In genomic region chr3:55783171-55784081, GRCm38 (mm10) we compare ENCODE assay signal across 8 mouse cellular contexts. TPM values are rescaled to one million over a fixed set of nuclear protein-coding genes. Genes with fewer than 3 reads are reported as not detected.
DNase-seq lines count a peak whose midpoint lies in the region; ATAC-seq lines count a peak whose summit lies in the region.

No protein-coding gene starts in this region.

- DNase-seq in thymus, postnatal 4 days = peak; percentile 15
- DNase-seq in thymus, postnatal 0 days (ENCODE audit: low spot score) = no peak
- DNase-seq in heart, embryonic 10.5 days (ENCODE audit: low spot score) = peak; percentile 80
- peak; percentile 96 for DNase-seq in midbrain, embryonic 11.5 days (ENCODE audit: low spot score, missing footprints)
- DNase-seq in spleen, postnatal 36 days (ENCODE audit: low spot score in 2 of 2) = no peak
- no peak for DNase-seq in spleen, postnatal 10 days (ENCODE audit: low spot score in 2 of 2)

- WGBS in heart, embryonic 10.5 days = under 1% methylated on average over 45 of the region's 45 CpGs
- 11% methylated on average over 45 of the region's 45 CpGs for WGBS in kidney, embryonic 16.5 days
- under 1% methylated on average over 45 of the region's 45 CpGs for WGBS in midbrain, embryonic 11.5 days

- peak overlapping the region; percentile 53 for H3K4me2 ChIP-seq in kidney, embryonic 16.5 days (replicated peaks; ENCODE audit: low read depth, low read length)
- peak overlapping the region; percentile 79 for H3K4me2 ChIP-seq in midbrain, embryonic 11.5 days

- H3K4me1 ChIP-seq in heart, embryonic 10.5 days = peaks cover 29% of the 10 kb centered on the region
- H3K4me1 ChIP-seq in kidney, embryonic 16.5 days (ENCODE audit: insufficient read depth, low read length) = peaks cover 33% of the 10 kb centered on the region
- H3K4me1 ChIP-seq in midbrain, embryonic 11.5 days (ENCODE audit: control insufficient read depth, insufficient read depth, low read length) = peaks cover 34% of the 10 kb centered on the region

- peak overlapping the region; percentile 61 for H3K4me3 ChIP-seq in heart, embryonic 10.5 days
- H3K4me3 ChIP-seq in kidney, embryonic 16.5 days (ENCODE audit: low read length) = peak overlapping the region; percentile 35
- H3K4me3 ChIP-seq in midbrain, embryonic 11.5 days (ENCODE audit: low read depth, low read length) = peak overlapping the region; percentile 63

- H3K9ac ChIP-seq in kidney, embryonic 16.5 days (replicated peaks; ENCODE audit: low read length) = no peak overlapping the region
- H3K9ac ChIP-seq in midbrain, embryonic 11.5 days (ENCODE audit: low read length) = peak overlapping the region; percentile 87

- H3K27ac ChIP-seq in heart, embryonic 10.5 days = peak overlapping the region; percentile 64
- H3K27ac ChIP-seq in kidney, embryonic 16.5 days (ENCODE audit: low read length) = no peak overlapping the region
- peak overlapping the region; percentile 88 for H3K27ac ChIP-seq in midbrain, embryonic 11.5 days (ENCODE audit: low read depth, low read length)

- H3K9me3 ChIP-seq in heart, embryonic 10.5 days = no peaks in the 10 kb centered on the region
- no peaks in the 10 kb centered on the region for H3K9me3 ChIP-seq in kidney, embryonic 16.5 days (ENCODE audit: low read length)
- H3K9me3 ChIP-seq in midbrain, embryonic 11.5 days (ENCODE audit: control insufficient read depth, low read length) = no peaks in the 10 kb centered on the region

- H3K36me3 ChIP-seq in heart, embryonic 10.5 days = no peaks in the 10 kb centered on the region
- H3K36me3 ChIP-seq in kidney, embryonic 16.5 days (ENCODE audit: insufficient read depth, low read length) = no peaks in the 10 kb centered on the region
- H3K36me3 ChIP-seq in midbrain, embryonic 11.5 days (ENCODE audit: control insufficient read depth, insufficient read depth, low read length) = no peaks in the 10 kb centered on the region

- peak; percentile 22 for ATAC-seq in common myeloid progenitor, adult 5-6 weeks (replicated peaks; ENCODE audit: low read depth, poor library complexity, severe bottlenecking)
- 0 out of 2 replicates have a peak, but pooled peaks have one; percentile 24 for ATAC-seq in kidney, embryonic 16.5 days (ENCODE audit: low FRiP score, low TSS enrichment)
- no peak for ATAC-seq in midbrain, embryonic 11.5 days (ENCODE audit: low FRiP score)

- H3K27me3 ChIP-seq in heart, embryonic 10.5 days (ENCODE audit: insufficient read depth, poor library complexity, severe bottlenecking) = peaks cover 79% of the 10 kb centered on the region
- H3K27me3 ChIP-seq in kidney, embryonic 16.5 days (ENCODE audit: insufficient read depth, low read length) = peaks cover 68% of the 10 kb centered on the region
- peaks cover 22% of the 10 kb centered on the region for H3K27me3 ChIP-seq in midbrain, embryonic 11.5 days (ENCODE audit: control insufficient read depth, insufficient read depth, low read length)

RNA-seq across cellular contexts. Expression of gene Mab21l1, which starts 1.1 kb away (rescaled TPM):
- polyA plus RNA-seq in thymus, postnatal 0 days (2015; fragmentation: Nextera tagmentation; extraction: Ambion mirVana) = 0.55 and 0.56 TPM in 2 replicates
- not detected in 2 replicates for total RNA-seq in common myeloid progenitor, adult 5-6 weeks (2017)
- polyA plus RNA-seq in heart, embryonic 10.5 days (2016; fragmentation: Nextera tagmentation; extraction: Ambion mirVana) = 4.0 and 4.1 TPM in 2 replicates
- 0.37 TPM in 2 replicates for polyA plus RNA-seq in kidney, embryonic 16.5 days (2015; fragmentation: Nextera tagmentation; extraction: Ambion mirVana)
- polyA plus RNA-seq in midbrain, embryonic 11.5 days (2014; fragmentation: Nextera tagmentation; extraction: Ambion mirVana) = 92.8 and 102 TPM in 2 replicates

Comparison
In these comparisons a context has a peak if more than half of its experiments do, and no peak if none do; other contexts are left out.
1. DNase-seq: peak in thymus, postnatal 4 days (single experiment), heart, embryonic 10.5 days (single experiment) and midbrain, embryonic 11.5 days (single experiment); none in thymus, postnatal 0 days (single experiment), spleen, postnatal 36 days (0 of 2) and spleen, postnatal 10 days (0 of 2).
2. RNA of gene Mab21l1, which starts 1.1 kb away (polyA plus RNA-seq): 92.8 to 102 TPM in midbrain, embryonic 11.5 days; 4.0 to 4.1 TPM in heart, embryonic 10.5 days, 0.55 to 0.56 TPM in thymus, postnatal 0 days and 0.37 TPM in kidney, embryonic 16.5 days; every median in the first group is over 10 times any median in the second.
3. Peak in every context shown above with its lines, with median percentiles within 50 percentile points of each other: H3K4me3 ChIP-seq.